Mouse (Mus musculus): ENCODE results near the gene Tcaim. TPM values are rescaled to one million over a fixed set of nuclear protein-coding genes. Genes with fewer than 3 reads are reported as not detected.

The Tcaim gene
- 3.7 and 9.1 TPM in 2 replicates for total RNA-seq (2017)

DNA sequence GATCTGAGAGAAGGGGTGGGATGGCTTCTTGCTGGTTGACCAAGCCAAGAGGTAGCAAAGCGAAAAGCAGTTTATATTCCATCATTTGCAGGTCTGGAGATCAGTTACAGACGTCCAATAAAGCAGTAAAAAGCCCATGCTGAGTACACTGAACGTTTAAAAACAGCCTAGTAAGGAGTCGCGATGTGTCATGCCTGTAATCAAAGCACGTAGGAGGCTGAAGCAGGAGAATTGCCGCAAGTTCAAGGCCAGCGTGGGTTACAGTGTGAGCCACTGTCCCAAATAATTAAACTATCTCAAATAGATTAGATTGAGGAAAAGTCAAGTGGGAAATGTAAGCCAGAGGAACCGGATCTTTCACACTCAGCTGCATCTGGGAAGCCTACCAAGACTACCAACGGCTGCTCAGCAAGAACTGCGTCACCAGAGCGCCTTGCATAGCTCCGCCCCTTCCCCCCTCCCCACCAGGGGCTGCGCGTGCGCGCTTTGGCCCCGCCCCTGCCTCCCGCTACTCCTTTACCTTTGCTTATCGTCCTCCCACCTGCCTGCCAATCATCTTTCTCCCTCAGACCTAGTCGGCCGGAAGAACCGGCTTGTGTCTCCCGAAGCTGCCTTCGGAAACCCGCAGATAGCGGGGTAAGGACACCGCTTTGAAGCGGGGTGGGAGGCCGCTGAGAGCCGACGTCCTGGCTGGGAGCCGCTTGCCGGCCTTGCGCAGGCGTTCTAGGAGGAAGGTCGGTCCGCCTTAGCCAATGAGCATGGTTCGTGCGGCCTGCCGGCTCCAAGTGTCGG is at the start of gene Tcaim:
Tcaim (plus strand) TSS at position 487 of the 792 bp plus-strand sequence.
- peak; percentile 94 for ATAC-seq (replicated peaks; ENCODE audit: low read depth, poor library complexity, severe bottlenecking)

DNA sequence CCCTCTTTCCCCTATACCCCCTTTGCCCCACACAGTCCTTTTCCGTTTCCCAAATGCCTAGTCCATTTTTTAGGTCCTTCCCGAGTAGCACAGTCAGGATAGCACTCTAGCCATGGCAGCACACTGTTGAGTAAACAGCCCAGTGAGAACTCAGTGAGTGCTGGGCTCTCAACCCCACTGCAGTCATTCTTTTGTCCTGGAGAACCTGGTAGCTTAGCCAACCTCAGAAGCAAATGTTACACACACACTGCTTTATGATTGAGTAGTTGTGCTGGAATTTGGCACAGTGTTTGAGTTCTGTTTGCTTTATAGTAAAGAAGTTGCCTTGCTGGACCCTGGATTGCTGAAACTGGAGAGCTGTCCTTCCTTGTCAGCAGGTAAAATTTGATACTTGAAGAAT is 47.7 kb upstream of the Tcaim start:
- no peak for ATAC-seq (replicated peaks; ENCODE audit: low read depth, poor library complexity, severe bottlenecking)

DNA sequence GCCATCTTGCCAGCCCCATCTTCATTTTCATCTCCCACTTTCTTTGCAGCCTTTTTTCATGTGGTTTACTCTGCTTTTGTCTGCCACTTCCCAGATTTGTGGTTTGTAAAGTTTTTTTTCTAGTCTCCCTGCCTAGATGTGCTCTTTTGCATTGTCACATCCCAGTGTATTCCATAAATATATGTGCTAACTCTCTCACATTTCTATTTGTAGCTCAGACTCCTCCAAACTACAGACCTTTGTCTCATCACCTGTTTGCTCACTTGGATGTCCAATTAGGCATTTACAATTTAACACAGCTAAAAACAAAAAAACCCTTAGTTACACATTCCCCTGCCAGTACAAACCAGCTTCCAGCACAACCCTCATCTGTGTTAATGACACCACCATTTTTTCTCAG is 45.2 kb upstream of the Tcaim start:
- ATAC-seq (replicated peaks; ENCODE audit: low read depth, poor library complexity, severe bottlenecking): no peak

DNA sequence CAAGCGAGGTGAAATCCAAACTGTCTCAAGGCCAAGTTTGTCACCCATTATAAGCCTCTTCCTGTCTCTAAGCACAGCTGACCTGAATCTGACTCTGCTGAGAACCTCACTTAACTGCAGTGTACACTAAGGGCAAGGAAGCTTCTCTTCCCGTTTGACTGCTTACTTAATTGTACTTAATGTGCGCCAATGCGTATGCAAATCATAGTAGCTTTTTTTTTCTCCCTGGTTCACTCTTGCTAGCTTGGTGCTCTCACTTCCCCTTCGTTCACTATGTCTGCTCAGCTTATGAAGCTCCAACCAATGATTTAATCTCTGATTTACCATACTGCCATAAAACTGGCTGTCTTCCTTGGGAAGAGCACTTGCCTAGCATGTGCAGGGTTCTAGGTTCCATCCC is 20.1 kb upstream of the Tcaim start:
- ATAC-seq (replicated peaks; ENCODE audit: low read depth, poor library complexity, severe bottlenecking): 0 out of 2 replicates have a peak, but pooled peaks have one; percentile 25

DNA sequence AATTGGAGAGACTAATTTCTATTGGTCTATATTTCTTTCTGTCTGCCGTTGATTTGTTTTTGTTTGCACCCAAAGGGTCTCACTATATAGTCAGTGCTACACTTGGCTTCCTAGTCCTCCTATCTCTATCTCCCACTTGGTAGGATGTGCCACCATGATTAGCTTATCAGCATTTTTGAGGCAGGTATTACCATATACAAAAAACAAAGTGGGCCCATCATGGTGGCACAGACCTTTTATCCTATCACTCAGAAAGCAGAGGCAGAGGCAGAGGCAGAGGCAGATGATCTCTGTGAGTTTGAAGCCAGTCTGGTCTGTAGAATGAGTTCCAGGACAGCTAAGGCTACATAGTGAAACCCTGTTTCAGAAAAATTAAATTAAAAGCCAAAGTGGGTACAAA is 18.8 kb upstream of the Tcaim start:
- ATAC-seq (replicated peaks; ENCODE audit: low read depth, poor library complexity, severe bottlenecking): no peak

- ATAC-seq (replicated peaks; ENCODE audit: low read depth, poor library complexity, severe bottlenecking): no peak
These were observed 554 bp downstream of the Tcaim start for GRCm38 (mm10) chr9:122805845-122806341.

DNA sequence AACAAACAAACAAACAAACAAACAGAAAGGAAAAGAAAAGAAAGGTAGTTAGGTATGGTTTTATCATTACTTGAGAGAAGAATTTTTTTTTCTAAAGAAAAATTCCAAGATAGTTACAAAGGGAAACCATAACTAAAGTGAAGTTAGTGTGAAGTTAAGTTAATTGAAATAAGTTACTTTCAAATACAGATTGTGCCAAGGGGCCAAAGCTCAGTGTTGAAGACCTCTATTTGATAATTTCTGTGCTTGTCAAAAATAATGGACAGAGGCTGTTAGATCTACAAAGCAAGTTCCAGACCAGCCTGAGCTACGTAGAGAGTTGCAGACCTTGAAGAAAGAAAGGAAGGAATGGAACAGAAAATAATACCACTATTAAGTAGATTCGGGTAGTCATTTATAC is 1.8 kb downstream of the Tcaim start:
- no peak for ATAC-seq (replicated peaks; ENCODE audit: low read depth, poor library complexity, severe bottlenecking)

DNA sequence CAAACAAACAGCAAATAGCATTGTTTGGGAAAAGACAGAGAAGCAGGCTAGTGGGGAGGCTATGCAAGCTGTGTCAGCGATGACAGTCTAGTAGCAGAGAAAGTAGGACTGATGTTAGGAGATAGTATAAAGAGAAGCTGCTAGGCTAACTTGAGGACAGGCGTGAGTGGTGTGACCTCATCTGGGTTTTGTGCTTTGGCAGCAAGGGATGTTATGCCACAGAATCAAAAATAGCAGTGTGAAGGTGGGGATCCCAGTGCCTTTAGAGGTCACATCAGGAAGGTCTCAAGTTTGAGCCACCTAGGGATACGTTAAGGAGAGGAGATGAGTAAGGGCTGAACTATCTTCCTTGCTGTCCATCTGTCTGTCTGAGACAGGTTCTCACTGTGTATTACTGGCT is 4.9 kb downstream of the Tcaim start:
- no peak for ATAC-seq (replicated peaks; ENCODE audit: low read depth, poor library complexity, severe bottlenecking)

- no peak for ATAC-seq (replicated peaks; ENCODE audit: low read depth, poor library complexity, severe bottlenecking)
These were observed 7.0 kb downstream of the Tcaim start for GRCm38 (mm10) chr9:122812386-122812785.

- no peak for ATAC-seq (replicated peaks; ENCODE audit: low read depth, poor library complexity, severe bottlenecking)
These were observed 9.4 kb downstream of the Tcaim start for GRCm38 (mm10) chr9:122814775-122815174.

GRCm38 (mm10) chr9:122815239-122815851 is 10.0 kb downstream of the Tcaim start:
- no peak for ATAC-seq (replicated peaks; ENCODE audit: low read depth, poor library complexity, severe bottlenecking)

DNA sequence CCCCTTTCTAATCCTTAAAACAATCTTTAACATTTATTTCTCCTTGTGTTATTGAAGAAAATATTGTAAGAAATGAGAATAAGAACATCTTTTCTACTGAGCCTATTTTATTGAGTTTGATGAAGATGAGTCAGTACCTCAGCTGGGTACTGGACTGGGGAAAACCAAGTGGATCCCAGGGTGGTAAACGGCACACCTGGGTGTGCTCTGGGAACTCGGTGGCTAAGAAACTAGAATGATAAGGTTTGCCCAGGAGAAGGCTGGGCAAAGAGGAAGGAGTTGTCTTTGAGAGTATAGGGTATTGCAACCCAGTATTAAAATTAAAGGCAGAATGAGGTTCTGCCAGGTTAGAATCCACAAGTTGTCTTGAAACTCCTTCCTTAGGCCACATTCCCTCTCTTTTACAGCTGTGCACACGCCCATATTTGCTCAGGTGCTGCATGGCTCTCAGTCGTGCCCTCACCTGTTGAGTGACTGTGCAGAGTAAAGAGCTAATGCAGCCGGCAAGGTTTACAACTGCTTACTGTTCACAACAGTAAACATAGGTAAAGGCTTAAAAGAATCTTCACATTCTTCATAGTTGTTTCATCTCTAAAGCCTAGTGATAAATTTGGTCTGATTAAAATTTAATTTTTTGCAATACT is 18.2 kb downstream of the Tcaim start:
- ATAC-seq (replicated peaks; ENCODE audit: low read depth, poor library complexity, severe bottlenecking): no peak

DNA sequence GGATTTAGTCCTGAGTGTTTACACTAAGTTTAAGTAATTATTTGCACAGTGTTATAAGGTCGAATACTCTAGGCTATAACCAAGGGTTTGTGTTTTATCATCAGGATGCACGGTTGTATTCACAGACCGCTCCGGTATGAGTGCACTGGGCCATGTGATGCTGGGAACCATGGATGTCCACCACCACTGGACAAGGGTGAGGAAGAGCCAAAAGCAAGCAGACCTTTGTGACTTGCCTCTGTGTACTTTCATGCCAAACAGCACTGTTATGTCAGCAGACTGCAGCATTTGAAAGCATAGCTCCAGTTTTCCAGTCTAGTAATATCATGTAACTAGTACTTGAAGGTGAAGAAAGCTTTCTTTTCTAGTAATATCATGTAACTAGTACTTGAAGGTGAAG is 21.4 kb downstream of the Tcaim start:
- ATAC-seq (replicated peaks; ENCODE audit: low read depth, poor library complexity, severe bottlenecking): no peak

DNA sequence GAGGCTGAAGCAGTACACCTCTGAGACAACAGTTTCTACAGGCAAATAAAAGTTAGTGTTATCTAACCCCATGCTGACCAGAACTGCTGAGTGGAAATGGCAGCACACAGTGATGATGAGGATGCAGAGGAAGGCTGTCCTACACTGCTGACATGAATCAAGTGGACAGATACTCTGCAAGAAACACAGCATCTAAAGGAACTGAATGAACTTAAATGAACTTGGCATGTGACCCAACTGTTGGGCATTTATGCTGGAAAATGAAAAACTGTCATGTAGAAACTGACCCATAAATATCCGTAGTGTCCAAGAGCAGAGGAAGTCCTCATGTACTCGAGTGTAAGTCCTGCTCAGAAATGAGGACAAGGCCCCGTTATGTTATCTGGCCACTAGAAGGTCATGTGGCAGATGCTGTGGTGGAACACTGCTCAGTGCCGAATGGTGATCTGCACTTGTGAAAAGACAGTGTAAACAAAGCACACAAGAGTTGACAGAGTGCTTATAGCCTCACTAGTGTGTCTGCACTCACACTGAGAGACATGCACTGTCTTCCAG is 24.6 kb downstream of the Tcaim start:
- ATAC-seq (replicated peaks; ENCODE audit: low read depth, poor library complexity, severe bottlenecking): no peak

DNA sequence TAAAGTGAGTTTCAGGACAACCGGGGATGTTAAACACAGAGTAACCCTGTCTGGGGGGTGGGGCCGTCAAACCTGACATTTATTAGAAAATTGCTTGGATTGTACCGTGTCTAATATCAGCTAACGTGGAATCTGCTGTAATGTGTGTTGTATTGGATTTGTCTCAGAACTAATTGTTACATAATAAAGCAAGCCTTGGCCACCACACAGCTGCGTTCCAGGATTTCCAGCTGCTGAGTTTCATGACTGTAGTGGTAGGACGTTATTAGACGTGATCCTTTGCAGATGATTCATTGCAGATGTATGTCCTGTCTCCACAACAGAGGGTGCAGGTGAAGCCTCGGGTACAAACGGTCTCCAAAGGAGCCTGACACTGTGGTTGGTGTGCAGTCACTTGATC is 30.8 kb downstream of the Tcaim start:
- ATAC-seq (replicated peaks; ENCODE audit: low read depth, poor library complexity, severe bottlenecking): no peak

DNA sequence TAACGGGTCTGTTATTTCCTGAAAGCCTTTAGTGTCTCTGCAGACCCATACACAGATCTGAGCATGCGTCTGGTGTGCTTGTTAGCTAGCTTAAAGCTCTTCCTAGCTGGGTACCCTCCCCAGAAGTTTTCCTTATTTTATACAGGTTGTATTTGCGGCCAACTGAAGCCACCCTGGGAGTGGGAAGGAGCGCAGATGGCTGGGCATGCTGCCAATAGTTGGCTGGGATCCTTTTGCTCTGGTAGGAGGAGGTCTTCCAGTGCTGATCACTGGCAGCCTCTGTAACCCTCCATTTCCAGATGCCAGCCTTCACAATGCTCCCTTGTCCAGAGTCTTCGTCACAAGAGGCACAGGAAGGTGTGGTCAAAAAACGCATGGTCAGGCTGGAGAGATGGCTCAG is 31.5 kb downstream of the Tcaim start:
- no peak for ATAC-seq (replicated peaks; ENCODE audit: low read depth, poor library complexity, severe bottlenecking)

DNA sequence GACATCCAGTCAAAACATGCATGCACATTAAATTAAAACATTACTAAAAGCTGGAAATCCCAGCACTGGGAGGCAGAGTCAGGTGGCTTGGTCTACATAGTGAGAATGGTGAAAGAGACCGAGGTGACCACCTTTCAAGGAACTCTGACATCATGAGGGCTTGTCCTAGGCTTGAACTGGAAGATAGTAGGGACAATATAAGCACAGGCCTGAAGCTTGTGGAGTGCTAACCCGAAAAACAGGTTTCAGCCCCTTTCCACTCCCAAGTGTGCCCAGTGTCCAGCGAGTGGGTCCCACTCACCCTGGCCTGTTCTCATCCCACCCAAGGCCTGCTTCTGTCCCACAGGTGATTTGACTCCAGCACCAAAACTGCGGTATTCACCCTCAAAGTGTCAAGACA is 31.9 kb downstream of the Tcaim start:
- no peak for ATAC-seq (replicated peaks; ENCODE audit: low read depth, poor library complexity, severe bottlenecking)

DNA sequence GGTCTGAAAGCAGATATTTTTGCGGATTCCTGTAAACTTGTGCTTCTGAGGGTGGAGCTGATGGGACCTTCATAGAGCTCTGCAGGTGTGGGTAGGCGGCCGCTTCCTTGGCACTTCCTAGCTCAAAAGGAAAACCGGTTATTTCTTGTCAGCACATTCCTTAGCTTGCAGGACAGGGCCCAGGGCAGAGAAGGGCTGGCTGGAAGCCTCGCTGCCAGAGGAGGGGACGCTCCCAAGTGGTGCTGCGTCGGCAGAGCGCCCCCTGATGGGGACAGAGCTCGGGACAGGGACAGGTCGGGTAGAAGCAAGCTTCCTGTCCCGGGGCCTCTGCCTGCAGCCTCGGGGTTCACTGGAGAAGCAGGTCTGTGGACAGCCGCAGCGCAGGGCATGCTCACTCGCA is 32.3 kb downstream of the Tcaim start:
- ATAC-seq (replicated peaks; ENCODE audit: low read depth, poor library complexity, severe bottlenecking): no peak

DNA sequence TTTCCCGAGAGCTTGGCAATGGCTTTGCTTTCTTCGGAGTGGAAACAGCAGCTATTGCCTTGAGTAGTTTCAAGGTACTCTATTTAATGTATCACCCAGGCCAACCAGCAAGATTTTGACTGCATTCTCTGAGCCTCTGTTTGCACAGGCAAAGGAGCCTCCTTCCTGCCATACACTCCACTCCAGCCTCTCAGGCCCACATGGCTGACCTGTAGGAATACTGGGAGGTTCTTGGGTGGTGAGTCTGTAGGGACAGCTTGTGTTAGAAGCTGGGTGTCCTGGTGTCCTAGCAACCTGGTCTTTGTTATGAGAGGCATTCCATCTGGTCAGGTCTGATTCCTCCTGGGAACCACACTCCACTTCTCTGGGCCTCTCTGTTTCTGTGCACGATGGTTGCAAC is 38.4 kb downstream of the Tcaim start, which contains the start of gene Gm35549:
Gm35549 (minus strand) TSS at position 276 of the 400 bp plus-strand sequence.
- no peak for ATAC-seq (replicated peaks; ENCODE audit: low read depth, poor library complexity, severe bottlenecking)

- ATAC-seq (replicated peaks; ENCODE audit: low read depth, poor library complexity, severe bottlenecking): no peak
These were observed 40.3 kb downstream of the Tcaim start for GRCm38 (mm10) chr9:122845621-122846020.

DNA sequence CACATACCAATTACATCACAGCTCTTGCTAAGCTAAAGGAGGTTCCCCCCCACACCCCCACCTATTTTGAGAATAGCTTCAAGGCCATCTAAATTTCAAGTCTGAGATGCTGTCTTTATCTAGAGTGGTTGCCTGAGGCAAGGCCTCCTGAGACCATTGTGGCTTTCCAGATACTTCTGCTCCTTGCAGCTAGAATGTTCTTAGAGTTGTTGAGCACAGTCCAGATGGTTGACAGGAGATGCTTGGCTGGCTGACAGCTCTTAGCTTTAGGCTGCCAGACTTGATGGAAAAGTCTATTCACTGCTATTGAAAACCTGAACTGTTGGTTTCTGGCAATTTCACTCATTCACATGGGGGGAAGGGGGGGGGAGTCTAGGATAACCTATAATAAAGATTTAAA is 40.8 kb downstream of the Tcaim start:
- ATAC-seq (replicated peaks; ENCODE audit: low read depth, poor library complexity, severe bottlenecking): no peak
